Mouse (Mus musculus): ENCODE results near the gene Cldn20.

Cldn20 gene

DNA sequence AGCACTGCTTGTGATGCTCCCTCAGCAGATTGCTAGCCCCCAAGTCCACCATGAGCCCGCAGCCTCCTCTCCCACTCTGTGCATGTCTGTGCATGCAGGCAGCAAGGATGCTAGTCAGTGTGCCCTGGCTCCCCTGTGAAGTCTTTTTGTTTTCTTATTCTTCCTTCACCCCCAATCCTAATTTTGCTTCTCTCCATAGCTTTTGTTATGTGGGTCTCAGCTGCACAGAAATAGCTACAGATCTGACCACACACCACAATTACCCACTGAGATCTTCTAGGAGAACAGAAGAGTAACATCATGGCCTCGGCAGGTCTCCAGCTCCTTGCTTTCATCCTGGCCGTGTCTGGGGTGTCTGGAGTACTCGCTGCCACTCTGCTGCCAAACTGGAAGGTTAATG lies at the start of gene Cldn20:
Gene Cldn20, plus strand, starts transcription at position 301 of the 400 bp plus-strand sequence.
- DNase-seq (ENCODE audit: low spot score in 2 of 2), result no peak

DNA sequence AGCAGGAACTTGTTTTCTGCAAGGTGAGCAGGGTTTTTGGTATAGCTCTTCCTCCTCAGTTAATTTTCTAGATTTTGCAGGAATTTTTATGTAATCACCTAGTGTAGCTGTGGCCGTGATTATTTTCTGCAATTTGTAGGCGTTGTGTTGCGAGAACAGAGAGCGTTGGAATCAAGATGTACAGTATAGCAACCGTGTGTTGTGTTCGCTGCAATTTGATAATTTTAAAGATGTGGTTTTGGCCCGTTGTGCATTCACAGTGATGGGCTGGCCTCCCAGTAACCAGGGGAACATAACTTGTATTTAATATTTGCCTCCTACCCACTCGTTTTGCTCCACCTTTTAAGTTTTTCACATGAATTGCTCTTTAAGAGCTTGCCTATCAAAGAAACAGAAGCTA lies 49.3 kb upstream of the Cldn20 start:
- DNase-seq (ENCODE audit: low spot score in 2 of 2), result no peak

DNA sequence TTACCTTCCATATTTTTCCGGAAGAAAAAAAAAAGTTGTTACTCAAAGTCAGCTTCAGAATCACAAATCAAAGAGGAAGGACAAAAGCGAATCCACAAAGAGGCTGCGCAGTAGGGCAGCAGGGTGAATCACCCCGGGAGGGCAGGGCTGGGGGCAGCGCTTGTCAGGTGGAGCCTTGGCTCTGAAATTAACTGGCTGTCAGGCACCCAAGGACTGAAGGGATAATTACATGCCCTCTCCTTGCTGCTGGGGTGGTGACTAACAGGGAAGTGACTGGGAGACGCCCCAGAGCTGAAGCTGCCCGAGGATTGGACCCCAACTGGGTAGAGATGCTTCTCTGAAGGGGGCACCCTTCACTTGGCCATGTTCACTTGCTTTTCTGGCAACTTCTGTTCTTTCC lies 46.5 kb upstream of the Cldn20 start:
- no peak for DNase-seq (ENCODE audit: low spot score in 2 of 2)

DNA sequence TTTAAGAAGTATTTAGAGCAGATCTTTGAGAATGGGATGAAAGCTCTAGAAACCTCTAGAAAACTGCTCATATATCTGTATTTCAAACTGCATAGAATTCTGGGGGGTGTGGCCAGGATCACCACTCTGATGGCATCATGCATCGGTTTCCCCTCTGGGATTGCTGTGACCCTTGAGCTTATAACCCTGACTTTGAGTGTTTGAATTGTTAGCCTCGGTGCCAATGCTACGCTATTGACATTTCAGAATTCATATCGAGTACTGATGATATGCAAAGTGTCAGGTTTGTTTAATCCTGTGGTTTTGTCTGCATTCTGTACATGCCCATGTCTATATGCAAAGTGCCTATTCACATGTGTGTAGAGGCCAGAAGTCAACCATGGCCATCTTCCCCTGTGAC lies 45.1 kb upstream of the Cldn20 start:
- DNase-seq (ENCODE audit: low spot score in 2 of 2), result no peak

DNA sequence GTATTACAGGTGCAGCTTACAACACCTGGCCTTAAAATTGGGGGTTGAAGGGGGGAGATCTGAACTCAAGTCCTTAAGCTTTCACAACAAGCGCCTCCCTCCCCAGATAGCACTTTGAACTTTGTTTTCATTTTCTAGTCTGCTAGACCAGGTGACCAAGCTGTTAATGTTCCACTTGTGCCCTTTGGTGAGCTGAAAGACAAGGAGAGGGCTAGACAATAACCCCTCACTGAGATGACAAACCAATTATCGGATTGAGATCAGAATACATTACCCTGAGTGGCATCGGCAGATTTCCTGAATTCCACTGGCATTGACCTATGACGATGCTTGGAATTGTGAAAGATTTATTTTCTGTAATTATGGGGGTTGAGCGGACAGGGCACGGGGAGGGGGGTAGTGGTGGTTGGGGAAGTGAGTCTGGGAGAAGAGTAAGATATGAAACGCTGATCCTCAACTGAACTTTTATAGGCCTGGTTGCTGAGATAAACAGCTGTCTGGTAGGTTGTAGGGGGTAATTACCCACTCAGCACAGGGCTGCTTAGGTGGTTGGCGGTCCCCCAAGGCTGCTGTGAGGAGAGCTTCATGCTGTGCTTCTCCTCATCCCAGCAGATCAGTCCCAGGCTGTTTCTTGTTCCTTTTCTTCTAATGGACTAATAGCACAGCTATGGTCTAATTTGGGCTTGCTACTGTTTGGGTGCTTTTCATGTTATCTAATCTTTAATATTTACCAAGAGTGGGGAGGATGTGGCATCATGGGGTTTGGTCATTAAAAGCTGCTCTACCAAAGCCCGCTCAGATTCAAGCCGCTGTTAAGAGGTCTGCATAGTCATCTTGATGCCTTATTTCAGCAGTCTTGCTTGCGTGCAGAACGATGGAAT lies 44.4 kb upstream of the Cldn20 start:
- no peak for DNase-seq (ENCODE audit: low spot score in 2 of 2)

DNA sequence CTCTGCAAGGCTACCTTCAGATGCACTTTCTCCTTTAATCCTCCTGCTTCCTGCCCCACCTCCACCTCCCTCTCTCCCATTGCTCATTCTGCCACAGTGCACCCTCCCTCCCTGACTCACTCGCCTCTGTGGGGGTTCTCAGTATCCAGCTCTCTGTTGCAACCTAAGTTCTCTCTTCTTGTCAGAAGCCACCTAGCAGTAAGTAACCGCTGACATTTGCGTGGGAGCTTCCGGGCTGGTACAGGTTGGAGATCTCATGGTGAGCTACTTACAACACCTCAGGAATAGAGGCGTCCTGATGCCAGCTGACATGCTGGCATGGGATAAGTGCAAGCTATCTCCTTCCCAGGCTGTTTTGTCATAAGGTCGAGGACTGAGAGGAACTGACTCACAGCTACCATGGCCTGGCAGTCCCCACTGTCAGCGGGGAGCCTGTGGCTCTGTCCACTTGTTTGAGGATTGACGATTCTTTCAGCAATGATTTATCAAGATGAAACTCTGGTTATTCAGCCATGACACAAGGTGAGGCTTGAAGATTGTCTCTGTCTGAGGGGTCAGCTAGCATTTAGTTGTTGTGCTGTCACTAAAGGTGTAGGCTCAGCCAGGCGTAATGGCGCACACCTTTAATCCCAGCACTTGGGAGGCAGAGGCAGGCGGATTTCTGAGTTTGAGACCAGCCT lies 42.0 kb upstream of the Cldn20 start:
- DNase-seq (ENCODE audit: low spot score in 2 of 2), result no peak

DNA sequence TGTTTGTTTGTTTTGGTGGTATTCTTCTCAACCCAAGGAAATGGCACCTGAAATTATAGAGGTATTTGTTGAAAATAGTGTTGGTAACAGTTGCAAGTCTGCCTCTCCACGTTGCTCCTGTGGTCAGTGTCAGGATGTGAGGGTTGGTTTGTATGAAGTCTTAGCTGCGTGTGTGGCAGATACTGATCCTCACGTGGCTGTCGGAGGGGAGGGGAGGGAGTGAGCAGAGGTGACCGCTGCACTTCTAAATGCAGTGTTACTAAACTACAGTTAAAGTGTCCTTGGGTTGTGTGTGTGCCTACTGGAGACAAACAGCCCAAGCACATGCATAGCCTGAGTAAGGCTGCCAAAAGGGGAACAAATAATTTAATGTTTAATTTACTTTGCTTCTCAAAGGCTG lies 41.3 kb upstream of the Cldn20 start:
- DNase-seq (ENCODE audit: low spot score in 2 of 2), result no peak

DNA sequence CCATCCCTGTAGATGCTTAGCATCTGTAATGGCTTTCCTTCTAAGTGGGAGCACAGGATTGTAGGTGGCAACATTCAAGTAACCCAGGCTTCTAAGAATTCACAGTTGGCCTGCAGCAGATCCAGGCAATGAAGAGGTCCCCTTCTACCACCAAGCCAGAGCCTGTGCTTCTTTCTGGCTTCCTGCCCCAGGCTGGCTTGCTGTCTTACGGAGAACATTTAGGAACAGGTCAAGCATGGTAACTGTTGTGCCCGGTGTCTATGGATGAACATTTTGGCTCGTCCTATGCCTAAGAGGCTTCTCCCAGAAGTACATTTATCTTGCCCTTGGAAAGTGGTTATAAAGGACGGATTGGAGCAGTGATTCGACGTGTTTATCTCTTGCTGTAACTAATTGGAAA lies 40.7 kb upstream of the Cldn20 start:
- no peak for DNase-seq (ENCODE audit: low spot score in 2 of 2)

DNA sequence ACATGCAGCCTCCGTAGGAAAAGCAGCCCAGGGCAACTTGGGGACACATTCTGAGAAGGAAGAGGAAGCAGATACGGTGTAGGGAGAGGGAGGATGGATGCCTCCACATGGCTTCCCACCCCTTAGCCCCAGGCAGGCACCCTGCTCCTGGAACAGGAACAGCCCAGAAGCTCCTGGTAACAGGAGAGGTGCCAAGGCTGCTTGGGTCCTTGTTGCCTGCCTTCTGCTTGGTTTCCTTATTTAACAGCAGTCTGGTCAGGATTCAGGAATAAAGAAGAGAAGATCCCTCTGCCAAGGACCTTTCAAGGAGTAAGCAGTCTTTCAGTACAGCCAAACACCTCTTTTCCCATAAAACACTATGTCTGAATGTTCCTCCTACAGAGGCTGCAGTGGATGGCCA lies 36.8 kb upstream of the Cldn20 start:
- peak in 1 of 2 experiments; percentile 63 for DNase-seq (ENCODE audit: low spot score in 2 of 2)

DNA sequence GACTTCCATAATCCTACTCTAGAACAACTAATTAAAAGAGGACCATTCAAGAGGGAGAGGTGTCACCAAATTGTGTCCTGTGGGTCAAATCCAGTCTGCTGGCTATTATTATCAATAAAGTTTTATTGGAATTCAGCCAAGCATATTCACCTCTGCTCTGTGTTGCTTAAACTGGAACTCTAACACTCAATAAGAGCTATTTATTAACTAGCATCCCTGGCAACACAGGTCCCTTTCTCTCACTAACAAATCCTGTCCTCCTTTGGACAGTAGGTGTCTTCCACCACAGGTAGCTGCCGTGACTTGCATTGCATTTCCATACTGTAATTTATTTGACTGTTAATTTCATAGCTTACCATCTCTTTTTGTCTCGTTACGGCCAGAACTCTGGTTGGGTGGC lies 36.3 kb upstream of the Cldn20 start:
- no peak for DNase-seq (ENCODE audit: low spot score in 2 of 2)

DNA sequence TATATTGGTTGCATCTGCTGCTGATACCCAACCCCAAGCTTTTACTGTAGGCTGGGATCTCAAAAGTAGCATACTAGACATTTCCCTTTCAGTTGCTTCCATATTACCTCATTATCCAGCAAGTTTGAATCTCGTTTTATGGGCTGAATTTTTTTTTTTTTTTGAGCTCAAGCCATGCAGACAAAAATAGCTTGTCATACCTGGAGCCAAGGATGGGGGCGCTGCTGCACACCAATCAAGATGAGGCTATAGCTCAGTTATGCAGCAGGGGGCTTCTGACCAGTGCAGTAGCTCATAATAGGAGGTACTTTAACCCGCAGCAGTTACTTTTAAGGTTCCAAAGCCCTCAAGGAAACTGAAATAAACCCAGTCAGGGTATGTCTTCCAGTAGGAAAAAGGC lies 34.3 kb upstream of the Cldn20 start:
- no peak for DNase-seq (ENCODE audit: low spot score in 2 of 2)

DNA sequence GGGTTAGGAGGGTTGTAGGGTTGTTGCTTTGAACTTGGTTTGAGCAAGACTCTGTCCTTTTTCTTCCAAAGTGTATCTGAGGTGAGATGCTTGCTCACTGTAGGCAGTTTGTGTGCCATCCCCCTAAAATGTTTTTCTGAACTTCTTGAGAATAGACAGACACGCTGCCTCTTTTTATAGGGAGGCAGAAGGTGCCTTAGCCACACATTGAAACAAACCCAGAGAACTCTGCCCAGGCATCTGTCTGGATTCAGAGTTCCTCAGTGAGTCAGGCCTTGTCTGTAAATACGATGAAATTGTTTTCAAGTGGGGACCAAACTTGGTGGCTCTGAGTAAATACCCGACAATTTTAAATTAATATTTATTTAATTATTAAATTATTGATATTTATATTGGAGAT lies 33.8 kb upstream of the Cldn20 start:
- no peak for DNase-seq (ENCODE audit: low spot score in 2 of 2)

DNA sequence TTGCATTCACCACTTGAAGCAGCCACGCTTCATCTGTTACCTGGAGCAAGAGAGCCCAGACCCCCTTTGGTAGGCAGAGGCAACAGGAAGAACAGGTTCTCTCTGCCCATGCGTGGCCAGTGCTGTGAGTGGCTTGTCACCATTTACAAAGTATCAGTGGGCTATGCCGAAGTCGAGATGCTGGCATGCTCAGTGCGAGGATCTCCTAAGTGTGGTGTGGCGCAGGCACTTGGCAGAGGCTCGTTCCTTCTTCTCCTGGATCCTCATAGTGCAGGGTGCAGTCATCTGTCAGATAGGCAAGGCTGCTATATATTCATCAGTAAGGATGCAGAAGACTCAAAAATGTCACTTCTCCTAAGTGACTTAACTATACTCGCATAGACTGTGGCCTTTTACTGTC lies 32.9 kb upstream of the Cldn20 start:
- no peak for DNase-seq (ENCODE audit: low spot score in 2 of 2)

DNA sequence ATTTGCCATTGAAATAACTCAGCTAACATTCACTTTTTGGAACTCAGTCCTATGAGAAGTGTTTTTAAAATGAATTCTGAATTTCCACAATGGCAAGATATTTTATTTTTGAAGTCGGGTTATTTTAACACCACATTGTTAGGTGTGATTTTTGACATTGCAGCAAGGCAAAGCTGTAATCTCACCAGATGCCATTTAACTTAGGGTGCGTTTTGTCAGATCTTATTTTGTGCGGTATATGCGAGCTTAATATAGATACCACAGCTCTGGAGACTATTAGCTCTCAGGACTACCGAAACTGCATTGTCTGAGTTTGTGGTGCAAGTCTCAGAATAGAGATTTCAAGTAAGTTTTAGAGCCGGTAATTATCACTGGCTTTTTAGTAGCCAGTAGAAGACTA lies 32.3 kb upstream of the Cldn20 start:
- DNase-seq (ENCODE audit: low spot score in 2 of 2), result no peak

DNA sequence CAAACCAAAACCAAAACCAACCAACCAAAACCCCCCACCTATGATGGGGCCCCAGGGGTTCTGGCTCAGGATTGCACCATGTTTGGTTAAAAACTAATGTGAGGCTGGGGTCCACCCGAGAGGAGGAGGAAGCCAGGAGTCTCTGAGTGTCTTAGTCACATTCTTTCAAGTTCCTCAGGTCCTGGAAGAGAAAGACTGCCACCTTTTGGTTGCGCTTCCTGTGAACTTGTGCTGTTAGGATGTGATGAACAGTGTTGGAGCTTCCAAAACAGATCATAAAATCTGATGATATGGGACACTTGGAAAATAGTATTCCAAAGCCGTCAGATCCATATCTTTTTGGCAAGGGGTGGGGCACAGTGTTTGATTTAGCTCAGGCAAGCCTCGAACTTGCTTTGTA lies 31.4 kb upstream of the Cldn20 start:
- no peak for DNase-seq (ENCODE audit: low spot score in 2 of 2)

DNA sequence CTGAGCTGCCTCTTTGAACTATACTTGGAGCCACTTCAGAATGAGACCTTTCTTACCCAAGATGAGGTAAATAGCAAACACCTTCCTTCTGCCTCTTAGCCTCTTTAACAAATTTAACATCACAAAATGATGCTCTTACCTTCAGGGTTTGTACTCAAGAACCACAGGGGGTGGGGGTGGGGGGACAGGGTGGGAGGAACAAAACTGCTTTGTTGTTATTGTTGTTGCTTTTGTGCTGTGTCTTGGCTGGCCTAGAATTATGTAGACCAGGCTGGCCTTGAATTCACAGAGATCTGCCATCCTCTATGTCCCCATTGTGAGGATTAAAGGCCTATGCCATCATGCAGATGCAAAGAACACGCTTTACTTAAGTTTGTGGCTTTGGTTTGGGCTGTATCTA lies 26.6 kb upstream of the Cldn20 start:
- DNase-seq (ENCODE audit: low spot score in 2 of 2), result no peak

DNA sequence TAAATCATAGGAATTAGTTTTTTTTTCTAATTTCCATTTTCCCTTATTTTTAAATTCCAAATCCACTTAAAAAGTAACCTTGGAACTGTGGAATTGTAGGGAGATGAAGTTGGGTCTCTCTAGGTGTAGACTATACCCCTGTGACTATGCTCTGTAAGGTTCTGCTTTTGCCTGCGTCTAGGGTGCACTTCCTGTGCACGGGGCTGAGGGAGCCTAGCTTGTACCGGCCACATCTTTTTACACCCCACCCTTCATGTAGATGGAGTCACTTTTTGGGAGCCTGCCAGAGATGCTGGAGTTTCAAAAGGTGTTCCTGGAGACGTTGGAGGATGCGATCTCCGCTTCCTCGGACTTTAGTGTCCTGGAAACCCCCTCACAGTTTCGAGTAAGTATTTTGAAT lies 25.8 kb upstream of the Cldn20 start:
- DNase-seq (ENCODE audit: low spot score in 2 of 2), result no peak

DNA sequence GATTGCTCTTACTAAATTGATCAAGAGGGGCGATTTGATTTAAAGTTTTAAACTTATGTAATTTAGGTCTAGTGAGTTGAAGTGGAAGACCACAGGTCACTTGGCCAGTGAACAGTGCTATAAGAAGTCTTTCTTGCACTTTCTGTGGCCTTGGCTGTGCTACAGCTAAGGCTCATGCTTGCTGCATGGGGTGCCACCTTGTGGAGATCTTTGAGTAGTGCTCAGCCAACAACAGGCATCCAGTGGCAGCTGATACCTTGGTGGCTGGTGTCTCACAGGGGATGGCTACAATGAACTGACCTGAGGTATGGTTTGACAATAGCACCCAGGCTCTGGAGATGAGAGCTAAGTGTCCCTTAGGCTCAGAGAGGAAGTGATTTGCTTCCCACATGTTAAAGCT lies 22.5 kb upstream of the Cldn20 start:
- DNase-seq (ENCODE audit: low spot score in 2 of 2), result peak in 1 of 2 experiments; percentile 39

DNA sequence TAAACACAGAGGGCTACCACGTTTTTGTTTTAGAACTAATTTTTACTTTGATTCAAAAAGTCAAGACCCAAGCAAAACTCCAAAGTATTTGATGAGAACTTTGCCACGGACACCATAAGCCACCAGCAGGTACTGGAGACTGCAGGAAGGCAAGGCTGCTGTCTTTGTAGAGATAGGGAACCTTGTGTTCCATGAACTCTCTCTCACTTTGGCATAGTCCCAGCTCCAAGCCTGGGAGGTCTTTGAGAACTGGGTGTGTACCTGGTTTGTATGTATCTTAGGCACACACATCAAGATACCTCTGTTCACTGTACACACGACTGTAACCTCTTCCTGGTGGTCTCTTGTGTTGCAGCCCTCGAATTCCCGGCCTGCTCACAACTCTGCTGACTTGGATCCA lies 18.0 kb upstream of the Cldn20 start:
- no peak for DNase-seq (ENCODE audit: low spot score in 2 of 2)

DNA sequence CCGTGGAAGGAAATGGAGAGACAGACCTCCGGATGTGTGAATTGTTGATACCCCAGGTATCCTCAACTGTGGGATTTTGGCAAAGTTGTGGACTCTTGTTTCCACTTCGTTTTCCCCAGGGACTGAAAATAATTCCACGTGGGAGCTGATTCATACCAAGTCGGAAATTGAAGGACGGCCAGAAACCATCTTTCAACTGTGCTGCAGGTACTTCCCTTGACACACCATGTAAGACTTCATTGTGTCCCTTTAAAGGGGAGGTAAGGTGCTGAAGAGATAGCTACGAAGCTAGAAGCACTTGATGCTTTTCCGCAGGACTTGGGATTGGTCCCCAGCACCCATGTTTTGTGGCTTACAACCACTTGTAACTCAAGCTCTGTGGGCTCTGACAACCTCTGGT lies 16.5 kb upstream of the Cldn20 start:
- no peak for DNase-seq (ENCODE audit: low spot score in 2 of 2)

DNA sequence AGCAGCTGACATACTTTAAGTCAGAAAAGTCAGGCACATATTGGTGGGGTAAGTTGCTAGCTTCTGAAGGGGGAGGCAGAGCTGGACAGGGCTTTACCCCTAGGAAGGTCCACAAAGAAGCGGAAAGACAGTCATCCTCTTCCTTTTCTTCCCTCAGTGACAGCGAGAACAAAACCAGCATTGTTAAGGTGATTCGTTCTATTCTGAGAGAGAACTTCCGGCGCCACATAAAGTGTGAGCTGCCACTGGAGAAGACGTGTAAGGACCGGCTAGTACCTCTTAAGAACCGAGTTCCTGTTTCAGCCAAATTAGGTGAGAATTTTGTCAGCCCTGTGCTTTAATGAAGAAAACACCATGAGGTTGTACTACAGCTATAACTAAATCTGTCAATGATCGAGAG lies 15.9 kb upstream of the Cldn20 start:
- DNase-seq (ENCODE audit: low spot score in 2 of 2), result no peak

DNA sequence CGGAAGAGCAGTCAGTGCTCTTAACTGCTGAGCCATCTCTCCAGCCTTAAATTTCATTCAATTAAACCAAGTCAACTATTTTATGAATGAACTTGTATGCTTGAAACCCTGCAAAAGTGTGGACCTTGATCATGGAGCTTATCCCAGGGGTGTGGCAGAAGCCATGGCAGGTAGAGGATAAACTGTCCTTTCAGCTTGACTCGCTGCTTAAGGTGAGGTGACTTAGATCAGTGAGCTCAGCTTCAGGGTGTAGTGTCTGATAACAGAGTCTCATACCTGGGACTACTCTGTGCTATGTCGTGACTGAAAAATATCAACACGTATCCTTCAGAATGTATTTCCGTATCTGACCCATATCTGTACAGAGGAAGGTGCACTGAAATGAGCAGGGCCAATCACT lies 12.0 kb upstream of the Cldn20 start:
- DNase-seq (ENCODE audit: low spot score in 2 of 2), result no peak

DNA sequence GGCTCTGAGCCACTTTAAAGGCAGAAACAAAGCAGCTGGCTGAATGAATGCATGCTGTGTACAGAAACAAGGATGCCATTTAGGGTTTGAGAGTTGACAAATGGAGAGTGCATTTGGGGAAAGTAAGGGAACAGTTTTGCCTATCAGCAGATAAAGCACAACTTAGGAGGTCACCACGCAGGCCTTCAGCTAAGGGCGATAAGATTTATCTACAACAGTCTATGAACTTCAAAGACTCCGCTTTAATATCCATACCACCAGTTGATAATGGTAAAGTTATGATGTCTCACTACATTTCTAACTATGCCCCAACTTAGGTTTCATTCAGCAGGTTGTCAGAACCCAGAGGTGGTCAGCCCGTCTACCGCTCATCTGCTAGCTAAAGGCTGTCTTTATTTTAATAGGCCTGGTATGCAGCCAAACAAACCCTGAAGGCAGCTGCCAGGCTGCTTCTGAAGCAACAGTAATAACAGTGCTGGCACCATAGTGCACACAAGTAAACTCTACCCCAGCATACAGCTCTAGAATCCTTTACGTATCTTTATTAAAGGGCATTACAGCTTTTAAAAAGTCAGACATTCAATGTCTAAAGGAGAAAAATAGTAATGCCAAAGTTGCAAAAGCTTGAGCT lies 4.4 kb upstream of the Cldn20 start:
- DNase-seq (ENCODE audit: low spot score in 2 of 2), result no peak
